Mouse (Mus musculus) kidney, adult 2 months (tissue): Measurements from ENCODE around the gene Bmper.

Experiments
- CTCF ChIP-seq: fragments of 200-500 bp; conservative IDR thresholded peaks from 2 replicates; pipeline ENCODE4 v1.5.1; 2011; ENCODE audit warnings: low read depth, mild to moderate bottlenecking, control low read depth, low read length, moderate library complexity, mixed read lengths; ENCODE audit not compliant: insufficient read depth, insufficient read length
- POLR2A ChIP-seq: fragments of 200-500 bp; IDR thresholded peaks from one replicate; pipeline ENCODE4 v1.6.1; 2011; ENCODE audit warnings: low read depth, low read length, control low read depth

DNA sequence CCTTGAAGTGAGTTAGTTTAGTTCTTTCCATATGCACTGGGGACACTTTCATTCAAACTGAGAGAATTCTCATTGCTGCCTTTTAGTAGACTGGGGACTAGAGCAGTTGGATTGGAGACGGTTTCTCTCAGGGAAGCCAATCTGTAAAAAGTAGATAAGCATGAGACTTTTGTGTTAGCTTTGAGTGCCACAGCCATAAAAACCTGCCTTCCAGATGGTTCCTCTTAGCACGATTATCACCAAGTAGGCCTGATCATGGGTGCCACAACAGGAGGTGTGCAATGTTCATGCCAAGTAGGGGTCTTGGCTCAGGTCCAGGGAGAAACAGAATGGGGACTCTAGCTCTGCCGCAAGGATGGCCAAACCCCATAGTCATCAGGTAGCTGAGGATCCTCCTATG is 210.4 kb downstream of the Bmper start:
- TF ChIP-seq POLR2A (no peak), CTCF (no peak)
